Mouse (Mus musculus): ENCODE results near the gene Crybg1.

GRCm38 (mm10) chr10:44000156-44000865 is 148.3 kb downstream of the Crybg1 start:
- TF ChIP-seq CTCF (IDR thresholded peaks at IDR 0.05; ENCODE audit: insufficient read depth, low read length) (no peak), POLR2A (IDR thresholded peaks at IDR 0.05; ENCODE audit: borderline replicate concordance, extremely low read depth, low read depth, low read length) (no peak)
